Mouse (Mus musculus) E14TG2a.4 (cell line): ENCODE measurements around the gene Dqx1.

Experiments
- CTCF ChIP-seq: conservative IDR thresholded peaks from 2 replicates; pipeline ENCODE4 v1.5.1; 2014; ENCODE audit warnings: low read length
- NANOG ChIP-seq: IDR thresholded peaks from 2 replicates; pipeline ENCODE4 v1.6.1; 2014; ENCODE audit warnings: borderline replicate concordance, low read length, mixed read lengths
- POU5F1 ChIP-seq: IDR thresholded peaks from 2 replicates; pipeline ENCODE4 v1.6.1; 2014; ENCODE audit warnings: low read length, borderline replicate concordance

DNA sequence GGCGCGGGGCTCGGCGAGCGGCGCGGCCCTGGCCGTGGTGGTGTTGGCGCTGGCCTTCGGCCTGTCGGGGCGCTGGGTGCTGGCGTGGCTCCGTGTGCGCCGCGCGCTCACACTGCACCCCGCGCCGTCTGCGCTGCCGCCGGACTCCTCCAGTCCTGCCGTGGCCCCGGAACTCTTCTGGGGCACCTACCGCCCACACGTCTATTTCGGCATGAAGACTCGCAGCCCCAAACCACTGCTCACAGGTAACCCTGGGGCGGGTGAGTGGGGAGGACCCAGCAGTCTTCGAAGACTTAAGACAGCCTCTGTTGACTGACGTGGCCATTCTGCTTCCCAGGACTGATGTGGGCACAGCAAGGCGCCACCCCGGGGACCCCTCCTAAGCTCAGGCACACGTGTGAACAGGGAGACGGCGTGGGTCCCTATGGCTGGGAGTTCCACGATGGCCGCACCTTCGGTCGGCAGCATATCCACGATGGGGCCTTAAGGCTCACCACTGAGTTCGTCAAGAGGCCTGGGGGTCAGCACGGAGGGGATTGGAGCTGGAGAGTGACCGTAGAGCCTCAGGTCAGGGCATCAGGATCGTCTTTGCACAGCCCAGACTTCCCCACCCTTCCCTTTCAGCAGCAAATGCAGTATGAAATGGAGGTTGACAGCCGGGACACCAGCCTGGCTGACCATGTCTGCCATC is 58.2 kb downstream of the Dqx1 start:
- TF ChIP-seq CTCF: no peak
- TF ChIP-seq NANOG: no peak
- TF ChIP-seq POU5F1: no peak
